Mouse (Mus musculus) frontal cortex, adult 2 months (tissue): ENCODE results near the gene Plcg1. TPM values are rescaled to one million over a fixed set of nuclear protein-coding genes. Genes with fewer than 3 reads are reported as not detected.
A peak's percentile ranks its signal among the peaks of the same experiment; 100 is the strongest.

Experiments used
- DNase-seq, 2 experiments: peaks; one replicate each; pipeline ENCODE4 v3.0.0; 2022; ENCODE audit warnings: low spot score in 1 of 2; ENCODE audit errors: extremely low spot score in 1 of 2
- polyA plus RNA-seq: library from polyadenylated mRNA; depleted of rRNA; stranded (reverse); fragments of >200 nt; gene quantifications from 2 replicates; pipeline ENCODE4 v1.2.3, GENCODE M21; 2012

Plcg1 gene
- polyA plus RNA-seq, 1 experiment: 91.3 TPM

GRCm38 (mm10) chr2:160768097-160768695, 37.1 kb downstream of the Plcg1 start:
- DNase-seq: no peak

- no peak for DNase-seq
Observed at GRCm38 (mm10) chr2:160768997-160769396, 37.9 kb downstream of the Plcg1 start.

GRCm38 (mm10) chr2:160770409-160770808, 39.3 kb downstream of the Plcg1 start:
- DNase-seq: no peak

- no peak for DNase-seq
Observed at GRCm38 (mm10) chr2:160770871-160771270, 39.8 kb downstream of the Plcg1 start.

- no peak for DNase-seq
Observed at GRCm38 (mm10) chr2:160771325-160772276, 40.5 kb downstream of the Plcg1 start.

- no peak for DNase-seq
Observed at GRCm38 (mm10) chr2:160778034-160778433, 46.9 kb downstream of the Plcg1 start.

GRCm38 (mm10) chr2:160780154-160780833, 49.2 kb downstream of the Plcg1 start:
- no peak for DNase-seq

- no peak for DNase-seq
Observed at GRCm38 (mm10) chr2:160780834-160781219, 49.7 kb downstream of the Plcg1 start.

GRCm38 (mm10) chr2:160786333-160786732, 55.2 kb downstream of the Plcg1 start:
- peak in 1 of 2 experiments; percentile 40 for DNase-seq

- DNase-seq: no peak
Observed at GRCm38 (mm10) chr2:160789046-160789445, 57.9 kb downstream of the Plcg1 start.

GRCm38 (mm10) chr2:160789741-160790140, 58.6 kb downstream of the Plcg1 start:
- no peak for DNase-seq

- DNase-seq: no peak
Observed at GRCm38 (mm10) chr2:160793117-160793516, 62.0 kb downstream of the Plcg1 start.

GRCm38 (mm10) chr2:160796973-160797372, 65.9 kb downstream of the Plcg1 start:
- peak; percentile 34 to 58 for DNase-seq

GRCm38 (mm10) chr2:160798206-160798605, 67.1 kb downstream of the Plcg1 start:
- DNase-seq: no peak

GRCm38 (mm10) chr2:160800967-160801366, 69.9 kb downstream of the Plcg1 start:
- no peak for DNase-seq

GRCm38 (mm10) chr2:160802326-160802725, 71.2 kb downstream of the Plcg1 start:
- no peak for DNase-seq

- DNase-seq: no peak
Observed at GRCm38 (mm10) chr2:160804794-160805527, 73.9 kb downstream of the Plcg1 start.

GRCm38 (mm10) chr2:160806091-160806521, 75.0 kb downstream of the Plcg1 start:
- peak in 1 of 2 experiments; percentile 51 for DNase-seq

GRCm38 (mm10) chr2:160810376-160810775, 79.3 kb downstream of the Plcg1 start:
- DNase-seq: no peak

GRCm38 (mm10) chr2:160810802-160811201, 79.7 kb downstream of the Plcg1 start:
- no peak for DNase-seq
